Mouse (Mus musculus) cerebellum, adult 2 months (tissue): ENCODE data around the gene Apoa5.

ENCODE experiments used
- CTCF ChIP-seq: fragments of 200-500 bp; IDR thresholded peaks from 2 replicates; pipeline ENCODE4 v1.5.1; 2011; ENCODE audit warnings: low read depth, mild to moderate bottlenecking, control low read depth, low read length, moderate library complexity, borderline replicate concordance; ENCODE audit not compliant: insufficient read depth
- POLR2A ChIP-seq: fragments of 200-500 bp; IDR thresholded peaks from 2 replicates; pipeline ENCODE4 v1.6.1; 2011; ENCODE audit warnings: low read length, control low read depth, borderline replicate concordance; ENCODE audit not compliant: insufficient read depth

DNA sequence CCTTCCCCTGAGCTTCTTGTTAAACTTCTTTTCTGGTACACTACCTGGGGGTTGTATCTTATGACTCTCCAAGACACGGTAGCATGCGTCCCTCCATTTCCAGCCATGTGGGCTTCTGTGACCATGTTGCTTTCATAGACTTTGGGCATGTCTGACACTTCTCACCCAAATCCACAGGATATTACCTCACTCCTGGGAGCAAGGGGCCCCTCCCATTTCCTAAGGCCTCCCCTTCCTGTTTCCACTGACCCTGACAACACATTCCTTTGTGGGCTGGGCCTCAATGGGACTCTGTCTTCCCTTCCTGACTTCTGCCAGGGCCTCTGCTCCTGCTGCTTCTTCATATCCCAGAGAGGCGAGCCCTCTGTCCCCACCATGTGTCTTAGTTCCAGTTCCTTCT is 10.9 kb upstream of the Apoa5 start:
- TF ChIP-seq POLR2A: no peak
- TF ChIP-seq CTCF: no peak
